Mouse (Mus musculus) fat pad, adult 2 months (tissue): ENCODE measurements around the gene Pla2g6.

Experiments
- DNase-seq: peaks from one replicate; pipeline ENCODE4 v3.0.0-alpha.2; 2011; ENCODE audit warnings: low read depth, low spot score; ENCODE audit errors: extremely low read depth

Gene Pla2g6

GRCm38 (mm10) chr15:79243234-79244042 is 84.8 kb downstream of the Pla2g6 start:
- no peak for DNase-seq

DNA sequence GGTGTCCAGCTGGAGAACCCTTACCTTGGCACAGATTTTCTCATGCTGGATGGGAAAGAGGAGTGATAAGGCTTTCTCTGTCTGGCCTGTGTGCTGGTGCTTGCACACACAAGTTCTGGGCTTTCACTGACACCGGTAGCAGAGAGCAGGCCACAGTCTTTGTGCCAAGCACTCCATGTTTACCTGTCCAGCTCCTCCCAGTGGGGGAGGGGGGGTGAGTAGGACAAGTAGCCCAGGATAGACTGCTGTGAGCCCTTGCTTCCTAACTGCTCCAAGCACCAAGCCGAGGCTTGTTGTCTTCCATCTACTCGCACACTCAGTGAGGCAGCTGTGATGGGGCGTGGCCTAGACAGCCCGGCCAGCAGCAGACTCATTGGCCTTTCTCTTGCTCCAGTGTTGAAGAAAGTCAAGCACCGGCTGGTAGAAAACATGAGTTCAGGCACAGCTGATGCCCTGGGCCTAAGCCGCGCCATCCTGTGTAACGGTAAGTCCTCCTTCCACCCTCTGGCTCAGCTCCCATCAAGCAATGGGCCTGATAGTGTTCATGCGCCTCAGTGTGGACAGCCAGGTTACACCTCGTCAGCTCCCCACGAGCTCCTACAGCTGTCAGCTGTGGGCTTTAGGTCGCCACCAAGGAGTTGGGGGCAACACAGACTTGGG is 85.5 kb downstream of the Pla2g6 start:
- DNase-seq: no peak

- no peak for DNase-seq
Measured at GRCm38 (mm10) chr15:79238036-79238435, 90.2 kb downstream of the Pla2g6 start.
